In genomic region chr5:54342976-54343375, GRCm38 (mm10) we compare ENCODE assay signal across 16 mouse cellular contexts.
A peak's percentile ranks its signal among the peaks of the same experiment; 100 is the strongest.
DNase-seq lines count a peak whose midpoint lies in the region; ATAC-seq lines count a peak whose summit lies in the region.
"Had no signal": no experiment of that assay in that cellular context is flagged by ENCODE, and none has a peak within 500 bp of the region (broad histone marks: within the 10 kb centered on the region; RNA-seq: fewer than 3 reads in every experiment).

No protein-coding gene starts in this region.

- intact Hi-C loops in gastrocnemius, postnatal 14 days (cut with DNase I; ENCODE audit: low total_unique reads): no loop called here

- no peaks in the 10 kb centered on the region for H3K36me3 ChIP-seq in embryonic facial prominence, embryonic 11.5 days (replicated peaks; ENCODE audit: control insufficient read depth, insufficient read depth, low read depth, low read length)
- H3K36me3 ChIP-seq in embryonic facial prominence, embryonic 10.5 days (replicated peaks): no peaks in the 10 kb centered on the region
- no peaks in the 10 kb centered on the region for H3K36me3 ChIP-seq in kidney, embryonic 16.5 days (ENCODE audit: insufficient read depth, low read length)
- H3K36me3 ChIP-seq in limb, embryonic 13.5 days: no peaks in the 10 kb centered on the region
- H3K36me3 ChIP-seq: hindbrain, embryonic 12.5 days; midbrain, embryonic 13.5 days had no signal

- no peak for ATAC-seq in embryonic facial prominence, embryonic 11.5 days (replicated peaks; ENCODE audit: insufficient number of reproducible peaks, low FRiP score, low TSS enrichment, low read depth)
- ATAC-seq in kidney, embryonic 16.5 days (ENCODE audit: low FRiP score, low TSS enrichment): no peak
- ATAC-seq in limb, embryonic 13.5 days (ENCODE audit: low FRiP score, low read depth): peak; percentile 67
- no peak for ATAC-seq in erythroid progenitor cell, adult 5-6 weeks (replicated peaks; ENCODE audit: low FRiP score, poor library complexity, severe bottlenecking)
- ATAC-seq: forebrain, embryonic 16.5 days; intestine, postnatal 0 days; midbrain, embryonic 13.5 days had no signal

- 62% methylated on average over 6 of the region's 6 CpGs for WGBS in embryonic facial prominence, embryonic 11.5 days
- WGBS in embryonic facial prominence, embryonic 10.5 days: 74% methylated on average over 6 of the region's 6 CpGs
- WGBS in kidney, embryonic 16.5 days: 64% methylated on average over 6 of the region's 6 CpGs
- WGBS in limb, embryonic 13.5 days: 16% methylated on average over 6 of the region's 6 CpGs

- H3K9ac ChIP-seq in embryonic facial prominence, embryonic 11.5 days (replicated peaks; ENCODE audit: low read length): no peak overlapping the region
- H3K9ac ChIP-seq in kidney, embryonic 16.5 days (replicated peaks; ENCODE audit: low read length): no peak overlapping the region
- no peak overlapping the region for H3K9ac ChIP-seq in limb, embryonic 13.5 days
- H3K9ac ChIP-seq: hindbrain, embryonic 12.5 days; midbrain, embryonic 13.5 days had no signal

- H3K4me2 ChIP-seq in embryonic facial prominence, embryonic 11.5 days (ENCODE audit: low read depth, low read length): no peak overlapping the region
- no peak overlapping the region for H3K4me2 ChIP-seq in kidney, embryonic 16.5 days (replicated peaks; ENCODE audit: low read depth, low read length)
- 0 out of 2 replicates have a peak overlapping the region, but pooled peaks have one; percentile 16 for H3K4me2 ChIP-seq in limb, embryonic 13.5 days (replicated peaks)
- H3K4me2 ChIP-seq: hindbrain, embryonic 12.5 days; midbrain, embryonic 13.5 days had no signal

- no peaks in the 10 kb centered on the region for H3K4me1 ChIP-seq in embryonic facial prominence, embryonic 11.5 days (ENCODE audit: control insufficient read depth, insufficient read depth, low read length)
- H3K4me1 ChIP-seq in embryonic facial prominence, embryonic 10.5 days: no peaks in the 10 kb centered on the region
- no peaks in the 10 kb centered on the region for H3K4me1 ChIP-seq in kidney, embryonic 16.5 days (ENCODE audit: insufficient read depth, low read length)
- peaks cover 10% of the 10 kb centered on the region for H3K4me1 ChIP-seq in limb, embryonic 13.5 days
- H3K4me1 ChIP-seq: hindbrain, embryonic 12.5 days; midbrain, embryonic 13.5 days had no signal

- H3K27me3 ChIP-seq in embryonic facial prominence, embryonic 11.5 days (ENCODE audit: control insufficient read depth, insufficient read depth, low read length): no peaks in the 10 kb centered on the region
- no peaks in the 10 kb centered on the region for H3K27me3 ChIP-seq in embryonic facial prominence, embryonic 10.5 days (replicated peaks; ENCODE audit: low read depth, poor library complexity, severe bottlenecking)
- H3K27me3 ChIP-seq in kidney, embryonic 16.5 days (ENCODE audit: insufficient read depth, low read length): no peaks in the 10 kb centered on the region
- H3K27me3 ChIP-seq in limb, embryonic 13.5 days: no peaks in the 10 kb centered on the region; the same call in 1 of the 2 replicates
- H3K27me3 ChIP-seq: hindbrain, embryonic 12.5 days; midbrain, embryonic 13.5 days had no signal

- no peak overlapping the region for H3K4me3 ChIP-seq in embryonic facial prominence, embryonic 11.5 days (ENCODE audit: low read depth, low read length)
- no peak overlapping the region for H3K4me3 ChIP-seq in embryonic facial prominence, embryonic 10.5 days
- H3K4me3 ChIP-seq in kidney, embryonic 16.5 days (ENCODE audit: low read length): no peak overlapping the region
- H3K4me3 ChIP-seq in limb, embryonic 13.5 days: no peak overlapping the region
- H3K4me3 ChIP-seq: erythroblast, embryonic 14.5 days; hindbrain, embryonic 12.5 days; midbrain, embryonic 13.5 days; myocyte had no signal

- no peak overlapping the region for H3K27ac ChIP-seq in embryonic facial prominence, embryonic 11.5 days (replicated peaks; ENCODE audit: low read depth, low read length)
- no peak overlapping the region for H3K27ac ChIP-seq in embryonic facial prominence, embryonic 10.5 days (replicated peaks)
- no peak overlapping the region for H3K27ac ChIP-seq in kidney, embryonic 16.5 days (ENCODE audit: low read length)
- no peak overlapping the region for H3K27ac ChIP-seq in limb, embryonic 13.5 days
- H3K27ac ChIP-seq: hindbrain, embryonic 12.5 days; macrophage; midbrain, embryonic 13.5 days had no signal

- no peaks in the 10 kb centered on the region for H3K9me3 ChIP-seq in embryonic facial prominence, embryonic 11.5 days (replicated peaks; ENCODE audit: control insufficient read depth, low read length)
- no peaks in the 10 kb centered on the region for H3K9me3 ChIP-seq in embryonic facial prominence, embryonic 10.5 days
- H3K9me3 ChIP-seq in kidney, embryonic 16.5 days (ENCODE audit: low read length): no peaks in the 10 kb centered on the region
- H3K9me3 ChIP-seq in limb, embryonic 13.5 days: no peaks in the 10 kb centered on the region
- H3K9me3 ChIP-seq: hindbrain, embryonic 12.5 days; midbrain, embryonic 13.5 days had no signal

- peak; percentile 30 for DNase-seq in embryonic facial prominence, embryonic 11.5 days (ENCODE audit: low spot score)
- no peak for DNase-seq in embryonic facial prominence, embryonic 10.5 days (ENCODE audit: low spot score)
- peak; percentile 30 for DNase-seq in kidney, postnatal 10 days
- peak; percentile 31 for DNase-seq in gastrocnemius, postnatal 14 days
- no peak for DNase-seq in layer of hippocampus, postnatal 14 days (ENCODE audit: low spot score in 2 of 2)
- DNase-seq: lung, adult 2 months had no signal

Comparison
In these comparisons a context has a peak if more than half of its experiments do, and no peak if none do; other contexts are left out.
1. DNase-seq: peak in embryonic facial prominence, embryonic 11.5 days (single experiment), kidney, postnatal 10 days (single experiment) and gastrocnemius, postnatal 14 days (single experiment); none in embryonic facial prominence, embryonic 10.5 days (single experiment) and layer of hippocampus, postnatal 14 days (0 of 2).